Mouse (Mus musculus) megakaryocyte progenitor cell, adult 5-6 weeks (primary cell): ENCODE measurements at regions not wholly inside any gene's neighbourhood (a gene's known extent, or its start where the extent isn't known, plus 50 kb on each side); places are given as distances from the start of the nearest gene placed in this dataset.
"Not testable (repeated sequence)": the region's sequence is repeated elsewhere in the genome, so short reads cannot be mapped to it uniquely, and the experiment has no call there.

Experiments
- ATAC-seq: replicated peaks from 2 replicates; pipeline ENCODE4 v1.8.0; 2016; ENCODE audit warnings: mild to moderate bottlenecking, moderate TSS enrichment, inconsistent platforms; ENCODE audit not compliant: poor library complexity

GRCm38 (mm10) chr13:65563303-65563702, 50.8 kb downstream of the Gm10139 start:
- ATAC-seq = not testable (repeated sequence)

GRCm38 (mm10) chr13:65586231-65586630, 73.8 kb downstream of the Gm10139 start:
- 0 out of 2 replicates have a peak, but pooled peaks have one; percentile 37 for ATAC-seq

- ATAC-seq = not testable (repeated sequence)
These were observed 107.7 kb downstream of the Gm10139 start for GRCm38 (mm10) chr13:65620199-65620598.

GRCm38 (mm10) chr13:65650297-65650696, 137.8 kb downstream of the Gm10139 start:
- ATAC-seq = not testable (repeated sequence)

GRCm38 (mm10) chr13:65659865-65660264, 147.4 kb downstream of the Gm10139 start:
- ATAC-seq = not testable (repeated sequence)
